Mouse (Mus musculus): Measurements from ENCODE around the gene Tpgs1.

DNA sequence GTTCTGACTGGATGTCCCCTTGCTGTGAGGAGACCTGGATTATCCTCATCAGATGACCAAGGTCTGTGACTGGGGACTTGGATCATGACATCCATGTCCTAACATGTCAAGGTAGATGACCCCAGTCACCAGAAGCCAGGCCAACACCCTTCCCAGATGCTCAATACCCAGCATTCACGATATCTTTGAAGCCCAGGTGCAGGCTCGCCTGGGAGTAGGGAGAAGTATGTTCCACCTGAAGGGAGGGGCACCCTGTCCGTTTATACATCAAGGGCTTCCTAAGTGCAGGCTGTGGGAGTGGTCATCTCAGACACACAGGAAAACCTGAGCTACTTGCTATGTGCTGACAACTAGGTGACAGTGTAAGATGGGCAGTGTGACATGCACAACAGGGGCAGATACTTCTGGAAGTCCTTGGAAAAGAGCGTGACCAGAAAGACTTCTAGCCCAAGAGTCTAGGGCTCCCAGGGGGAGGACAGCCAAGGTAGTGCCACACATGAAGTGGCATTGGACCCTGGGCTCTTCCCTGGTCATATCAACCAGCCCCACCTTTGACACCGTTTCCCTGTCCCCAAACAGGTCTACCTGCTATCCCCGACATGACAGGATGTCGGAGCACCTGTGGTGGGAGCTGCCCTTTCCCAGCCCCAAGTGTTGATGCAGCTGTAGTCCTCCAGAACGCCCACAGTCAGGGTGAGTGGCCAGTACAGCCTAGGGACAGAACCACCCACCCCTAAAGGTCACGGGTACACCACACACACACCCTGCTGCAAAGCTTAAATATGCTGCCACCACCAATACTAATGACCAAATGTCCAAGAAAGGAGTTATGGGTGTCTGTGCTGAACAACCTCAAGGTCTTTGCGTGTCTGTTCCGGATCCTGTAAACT is 11.7 kb downstream of the Tpgs1 start:
- TF ChIP-seq CTCF (conservative IDR thresholded peaks at IDR 0.05; ENCODE audit: insufficient read depth, insufficient read length, low read depth, low read length) (no peak), POLR2A (IDR thresholded peaks at IDR 0.05; ENCODE audit: low read depth, low read length) (no peak)

Measured in kidney, adult 2 months (tissue).